11 mouse cellular contexts compared by ENCODE assay signal in the genomic region with DNA sequence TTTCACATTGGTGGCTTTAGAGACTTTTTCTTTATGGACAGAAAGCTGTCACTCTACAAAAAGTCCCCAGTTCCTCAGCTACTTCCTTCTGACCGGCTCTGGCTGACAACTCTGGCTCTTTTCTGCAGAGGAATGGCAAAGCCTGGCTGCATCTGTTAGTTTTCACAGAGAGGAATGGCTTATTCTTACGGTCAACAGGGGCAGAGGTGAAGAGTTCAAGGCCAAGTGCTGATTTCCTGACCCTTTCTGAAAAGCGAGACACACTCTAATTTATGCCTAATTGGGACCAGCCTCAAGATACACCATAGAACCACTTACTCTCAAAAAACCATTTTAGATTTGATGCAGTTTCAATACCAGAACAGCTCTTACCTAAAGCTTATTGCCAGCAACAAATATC. TPM values are rescaled to one million over a fixed set of nuclear protein-coding genes. Genes with fewer than 3 reads are reported as not detected.
DNase-seq lines count a peak whose midpoint lies in the region; ATAC-seq lines count a peak whose summit lies in the region.
"Had no signal": no experiment of that assay in that cellular context is flagged by ENCODE, and none has a peak within 500 bp of the region (broad histone marks: within the 10 kb centered on the region; RNA-seq: fewer than 3 reads in every experiment).

No protein-coding gene starts in this region.

- H3K9ac ChIP-seq in limb, embryonic 11.5 days (ENCODE audit: low read length), result no peak overlapping the region
- H3K9ac ChIP-seq in hindbrain, embryonic 13.5 days, result 0 out of 2 replicates have a peak overlapping the region, but pooled peaks have one; percentile 49
- H3K9ac ChIP-seq in stomach, embryonic 14.5 days (replicated peaks; ENCODE audit: low read depth, low read length), result no peak overlapping the region
- H3K9ac ChIP-seq in intestine, embryonic 15.5 days, result no peak overlapping the region
- H3K9ac ChIP-seq: forebrain, embryonic 15.5 days had no signal

- H3K27ac ChIP-seq in limb, embryonic 11.5 days (replicated peaks; ENCODE audit: low read depth, low read length), result no peak overlapping the region
- H3K27ac ChIP-seq in limb, embryonic 10.5 days, result no peak overlapping the region
- H3K27ac ChIP-seq in hindbrain, embryonic 13.5 days, result peak overlapping the region; percentile 79
- peak overlapping the region; percentile 55; the same call in 1 of the 2 replicates for H3K27ac ChIP-seq in stomach, embryonic 14.5 days (ENCODE audit: low read length)
- H3K27ac ChIP-seq in intestine, embryonic 15.5 days, result no peak overlapping the region

- ATAC-seq in limb, embryonic 11.5 days (ENCODE audit: insufficient number of reproducible peaks, low FRiP score, low TSS enrichment, low read depth), result no peak
- no peak for ATAC-seq in hindbrain, embryonic 13.5 days (ENCODE audit: low FRiP score)
- no peak for ATAC-seq in stomach, embryonic 14.5 days (ENCODE audit: insufficient number of reproducible peaks, insufficient read depth, low FRiP score, low read depth)
- no peak for ATAC-seq in intestine, embryonic 15.5 days
- ATAC-seq: forebrain, embryonic 15.5 days had no signal

- peak; percentile 39 for DNase-seq in limb, embryonic 11.5 days (ENCODE audit: low spot score)
- DNase-seq in limb, embryonic 10.5 days (ENCODE audit: low spot score), result no peak
- peak; percentile 61 for DNase-seq in embryo, embryonic 11 days
- DNase-seq in Muller cell, postnatal 12 days (ENCODE audit: inconsistent ontology term), result no peak
- DNase-seq: cerebellum, adult 11-12 months; lung, adult 18-20 months; right cerebral cortex, postnatal 25 days had no signal

- no peaks in the 10 kb centered on the region for H3K9me3 ChIP-seq in limb, embryonic 11.5 days (ENCODE audit: control insufficient read depth, low read length)
- H3K9me3 ChIP-seq in limb, embryonic 10.5 days (replicated peaks), result no peaks in the 10 kb centered on the region
- no peaks in the 10 kb centered on the region for H3K9me3 ChIP-seq in hindbrain, embryonic 13.5 days
- H3K9me3 ChIP-seq in stomach, embryonic 14.5 days (ENCODE audit: control insufficient read depth, low read depth, low read length), result no peaks in the 10 kb centered on the region
- H3K9me3 ChIP-seq in intestine, embryonic 15.5 days, result no peaks in the 10 kb centered on the region
- H3K9me3 ChIP-seq: forebrain, embryonic 15.5 days had no signal

- H3K4me1 ChIP-seq in limb, embryonic 11.5 days (ENCODE audit: control insufficient read depth, insufficient read depth, low read length), result peaks cover 14% of the 10 kb centered on the region
- H3K4me1 ChIP-seq in limb, embryonic 10.5 days, result peaks cover 31% of the 10 kb centered on the region
- peaks cover 33% of the 10 kb centered on the region for H3K4me1 ChIP-seq in hindbrain, embryonic 13.5 days (replicated peaks)
- H3K4me1 ChIP-seq in stomach, embryonic 14.5 days (ENCODE audit: control insufficient read depth, insufficient read depth, low read length), result peaks cover 22% of the 10 kb centered on the region
- no peaks in the 10 kb centered on the region for H3K4me1 ChIP-seq in intestine, embryonic 15.5 days (replicated peaks)

- H3K4me3 ChIP-seq in limb, embryonic 11.5 days (ENCODE audit: low read depth, low read length), result no peak overlapping the region
- H3K4me3 ChIP-seq in limb, embryonic 10.5 days, result no peak overlapping the region
- no peak overlapping the region for H3K4me3 ChIP-seq in hindbrain, embryonic 13.5 days
- no peak overlapping the region for H3K4me3 ChIP-seq in stomach, embryonic 14.5 days (ENCODE audit: low read depth, low read length)
- no peak overlapping the region for H3K4me3 ChIP-seq in intestine, embryonic 15.5 days (replicated peaks)
- H3K4me3 ChIP-seq: forebrain, embryonic 15.5 days had no signal

- no peaks in the 10 kb centered on the region for H3K36me3 ChIP-seq in limb, embryonic 11.5 days (ENCODE audit: control insufficient read depth, insufficient read depth, low read length)
- H3K36me3 ChIP-seq in limb, embryonic 10.5 days, result 0 out of 2 replicates have a peak, but pooled peaks cover 5% of the 10 kb centered on the region
- peaks cover 13% of the 10 kb centered on the region for H3K36me3 ChIP-seq in hindbrain, embryonic 13.5 days
- no peaks in the 10 kb centered on the region for H3K36me3 ChIP-seq in stomach, embryonic 14.5 days (ENCODE audit: control insufficient read depth, insufficient read depth, low read length)
- H3K36me3 ChIP-seq in intestine, embryonic 15.5 days, result no peaks in the 10 kb centered on the region

- WGBS in limb, embryonic 11.5 days, result 10% methylated on average over 3 of the region's 3 CpGs
- WGBS in limb, embryonic 10.5 days, result 16% methylated on average over 3 of the region's 3 CpGs
- WGBS in hindbrain, embryonic 13.5 days, result 18% methylated on average over 3 of the region's 3 CpGs
- WGBS in stomach, embryonic 14.5 days, result 23% methylated on average over 3 of the region's 3 CpGs
- 24% methylated on average over 3 of the region's 3 CpGs for WGBS in intestine, embryonic 15.5 days

- no peak overlapping the region for H3K4me2 ChIP-seq in limb, embryonic 11.5 days (ENCODE audit: low read depth, severe bottlenecking)
- H3K4me2 ChIP-seq in hindbrain, embryonic 13.5 days, result no peak overlapping the region
- no peak overlapping the region for H3K4me2 ChIP-seq in stomach, embryonic 14.5 days (replicated peaks; ENCODE audit: low read depth, low read length)
- H3K4me2 ChIP-seq in intestine, embryonic 15.5 days (replicated peaks), result no peak overlapping the region
- H3K4me2 ChIP-seq: forebrain, embryonic 15.5 days had no signal

- no peaks in the 10 kb centered on the region for H3K27me3 ChIP-seq in limb, embryonic 11.5 days (ENCODE audit: control insufficient read depth, insufficient read depth, low read length)
- H3K27me3 ChIP-seq in limb, embryonic 10.5 days (ENCODE audit: low read depth, poor library complexity, severe bottlenecking), result no peaks in the 10 kb centered on the region
- H3K27me3 ChIP-seq in hindbrain, embryonic 13.5 days, result no peaks in the 10 kb centered on the region
- no peaks in the 10 kb centered on the region for H3K27me3 ChIP-seq in stomach, embryonic 14.5 days (ENCODE audit: control insufficient read depth, insufficient read depth, low read length)
- no peaks in the 10 kb centered on the region for H3K27me3 ChIP-seq in intestine, embryonic 15.5 days (replicated peaks)
- H3K27me3 ChIP-seq: forebrain, embryonic 15.5 days had no signal

RNA-seq across cellular contexts. Expression of gene Rev3l, which starts 57.8 kb away (rescaled TPM):
- polyA plus RNA-seq in limb, embryonic 11.5 days (2014; fragmentation: Nextera tagmentation; extraction: Ambion mirVana), result 17.0 and 17.4 TPM in 2 replicates
- polyA plus RNA-seq in limb, embryonic 10.5 days (2016; fragmentation: Nextera tagmentation; extraction: Ambion mirVana), result 11.3 and 11.9 TPM in 2 replicates
- polyA plus RNA-seq in hindbrain, embryonic 13.5 days (2015; fragmentation: Nextera tagmentation; extraction: Ambion mirVana), result 29.2 and 30.7 TPM in 2 replicates
- 43.7 and 45.0 TPM in 2 replicates for polyA plus RNA-seq in stomach, embryonic 14.5 days (2014; fragmentation: Nextera tagmentation; extraction: Ambion mirVana)
- polyA plus RNA-seq in intestine, embryonic 15.5 days (2015; fragmentation: Nextera tagmentation; extraction: Ambion mirVana), result 13.5 and 13.7 TPM in 2 replicates

Comparison
In these comparisons a context has a peak if more than half of its experiments do, and no peak if none do; other contexts are left out.
1. DNase-seq: peak in limb, embryonic 11.5 days (single experiment) and embryo, embryonic 11 days (single experiment); none in limb, embryonic 10.5 days (single experiment) and Muller cell, postnatal 12 days (single experiment).
2. H3K27ac ChIP-seq: peak in hindbrain, embryonic 13.5 days (single experiment) and stomach, embryonic 14.5 days (single experiment); none in limb, embryonic 11.5 days (single experiment), limb, embryonic 10.5 days (single experiment) and intestine, embryonic 15.5 days (single experiment).